Mouse (Mus musculus): ENCODE data around the gene Pym1.

- TF ChIP-seq EP300 (optimal IDR thresholded peaks at IDR 0.05) (no peak), CTCF (IDR thresholded peaks at IDR 0.05; ENCODE audit: low read depth) (no peak)
Observed at GRCm38 (mm10) chr10:128780200-128780599, 32.5 kb downstream of the Pym1 start.

Data from stomach, postnatal 0 days (tissue).